Mouse (Mus musculus): ENCODE measurements around the gene Sgip1. TPM values are rescaled to one million over a fixed set of nuclear protein-coding genes. Genes with fewer than 3 reads are reported as not detected.

The Sgip1 gene
- polyA plus RNA-seq, 1 experiment = 0.35 TPM

DNA sequence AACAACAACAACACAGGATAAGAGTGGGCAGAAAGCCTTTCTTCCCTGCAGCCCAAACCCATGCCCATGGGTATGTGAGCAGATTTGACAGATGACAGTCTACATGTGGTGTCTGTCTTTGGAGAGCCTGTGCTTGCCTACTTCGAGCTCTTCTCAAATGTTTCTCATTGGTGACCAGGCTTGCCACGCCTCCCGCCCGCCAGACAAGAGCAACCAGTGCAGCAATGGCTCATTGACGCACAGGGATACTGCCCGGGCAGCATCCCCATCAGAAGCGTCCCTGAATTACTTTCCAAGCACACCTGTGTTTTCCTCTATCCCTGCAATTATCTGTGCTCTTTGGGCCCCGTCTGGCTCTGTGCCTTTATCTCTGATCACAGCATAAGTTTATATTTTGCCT lies 72.2 kb downstream of the Sgip1 start:
- no peak overlapping the region for H3K27ac ChIP-seq (ENCODE audit: insufficient read depth, low read depth, low read length)
- WGBS = 70% methylated on average over 8 of the region's 8 CpGs

DNA sequence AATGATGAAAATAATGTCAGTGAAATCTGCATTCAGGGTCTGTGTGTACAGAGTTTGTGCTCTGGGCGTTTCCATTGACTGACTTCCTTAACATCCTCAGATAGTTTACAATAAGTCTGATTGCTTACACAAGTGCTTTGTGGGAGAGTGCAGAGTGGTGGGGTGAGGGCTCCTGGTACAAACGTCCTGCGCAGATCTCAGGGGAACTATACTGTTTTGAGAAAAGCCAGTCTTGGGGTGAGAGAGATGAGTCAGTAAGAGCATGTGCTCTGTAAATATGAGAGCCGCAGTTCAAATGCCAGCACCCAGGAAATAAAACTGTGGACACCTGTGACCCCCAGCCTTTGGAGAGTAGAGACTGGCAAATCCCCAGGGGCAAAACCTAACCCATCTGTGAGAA lies 80.7 kb downstream of the Sgip1 start:
- WGBS = 55% methylated on average over 4 of the region's 4 CpGs
- Histone ChIP-seq H3K4me1 (ENCODE audit: control insufficient read depth, insufficient read depth, insufficient read length, low read length) (no peaks in the 10 kb centered on the region), H3K27ac (ENCODE audit: insufficient read depth, low read depth, low read length) (no peak overlapping the region), H3K27me3 (ENCODE audit: control insufficient read depth, insufficient read depth, low read length) (no peaks in the 10 kb centered on the region), H3K4me3 (ENCODE audit: low read depth, low read length) (no peak overlapping the region), H3K36me3 (ENCODE audit: control insufficient read depth, insufficient read depth, low read length) (no peaks in the 10 kb centered on the region)
- TF ChIP-seq CTCF (IDR thresholded peaks at IDR 0.05; ENCODE audit: extremely low read depth, insufficient read length, insufficient replicate concordance, low read depth, low read length) (no peak), POLR2A (IDR thresholded peaks at IDR 0.05; ENCODE audit: low read depth, low read length) (no peak)

More for the DNA sequence above, 72.2 kb downstream of the Sgip1 start:
- Histone ChIP-seq H3K4me1 (ENCODE audit: control insufficient read depth, insufficient read depth, insufficient read length, low read length) (no peaks in the 10 kb centered on the region), H3K36me3 (ENCODE audit: control insufficient read depth, insufficient read depth, low read length) (no peaks in the 10 kb centered on the region), H3K27me3 (ENCODE audit: control insufficient read depth, insufficient read depth, low read length) (no peaks in the 10 kb centered on the region), H3K4me3 (ENCODE audit: low read depth, low read length) (no peak overlapping the region)
- TF ChIP-seq POLR2A (IDR thresholded peaks at IDR 0.05; ENCODE audit: low read depth, low read length) = no peak
- TF ChIP-seq CTCF (IDR thresholded peaks at IDR 0.05; ENCODE audit: extremely low read depth, insufficient read length, insufficient replicate concordance, low read depth, low read length) = no peak

DNA sequence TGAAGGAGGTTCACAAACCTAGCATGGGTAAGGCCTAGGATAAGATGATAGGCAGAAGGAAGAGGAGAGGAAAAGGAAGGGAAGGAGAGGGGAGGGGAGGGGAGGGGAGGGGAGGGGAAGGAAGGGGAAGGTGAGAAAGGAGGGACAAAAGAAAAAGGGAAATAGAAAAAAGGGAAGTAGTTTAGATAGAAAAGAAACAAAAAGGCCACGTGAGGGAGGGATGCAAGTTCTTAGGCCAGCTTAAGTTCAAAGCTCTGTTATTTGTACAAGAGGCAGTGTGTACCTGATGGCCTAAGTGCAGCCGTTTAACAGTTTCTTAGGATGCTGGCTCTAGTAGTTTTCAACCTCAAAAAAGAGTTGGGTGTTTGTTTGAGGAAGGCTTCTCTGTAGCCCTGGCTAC lies 83.4 kb downstream of the Sgip1 start:
- H3K4me3 ChIP-seq (ENCODE audit: low read depth, low read length) = no peak overlapping the region
- no peak overlapping the region for H3K27ac ChIP-seq (ENCODE audit: insufficient read depth, low read depth, low read length)
- no peak for TF ChIP-seq CTCF (IDR thresholded peaks at IDR 0.05; ENCODE audit: extremely low read depth, insufficient read length, insufficient replicate concordance, low read depth, low read length)
- no peaks in the 10 kb centered on the region for H3K4me1 ChIP-seq (ENCODE audit: control insufficient read depth, insufficient read depth, insufficient read length, low read length)
- 54% methylated on average over 2 of the region's 2 CpGs for WGBS
- H3K27me3 ChIP-seq (ENCODE audit: control insufficient read depth, insufficient read depth, low read length) = no peaks in the 10 kb centered on the region
- H3K36me3 ChIP-seq (ENCODE audit: control insufficient read depth, insufficient read depth, low read length) = no peaks in the 10 kb centered on the region

DNA sequence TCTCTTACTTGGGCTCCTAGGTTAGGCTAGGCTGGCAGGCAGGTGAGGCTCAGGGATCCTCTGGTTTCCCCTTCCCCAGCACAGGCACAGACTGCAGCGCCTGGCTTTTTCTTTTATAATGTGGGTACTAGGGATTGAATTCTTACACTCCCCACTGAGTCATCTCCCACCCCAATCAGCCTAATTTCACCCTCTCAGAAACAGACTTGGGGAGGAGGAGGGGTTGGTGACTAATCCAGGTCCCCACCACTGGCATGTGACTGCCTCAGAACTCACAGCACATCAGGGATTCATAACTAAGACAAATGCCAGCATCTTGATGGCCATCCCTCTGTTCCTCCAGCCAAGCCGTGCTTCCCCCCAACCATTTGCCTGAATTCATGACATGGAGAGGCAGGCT lies 85.1 kb downstream of the Sgip1 start:
- Histone ChIP-seq H3K36me3 (ENCODE audit: control insufficient read depth, insufficient read depth, low read length) (no peaks in the 10 kb centered on the region), H3K27me3 (ENCODE audit: control insufficient read depth, insufficient read depth, low read length) (no peaks in the 10 kb centered on the region), H3K27ac (ENCODE audit: insufficient read depth, low read depth, low read length) (no peak overlapping the region), H3K4me3 (ENCODE audit: low read depth, low read length) (no peak overlapping the region), H3K4me1 (ENCODE audit: control insufficient read depth, insufficient read depth, insufficient read length, low read length) (no peaks in the 10 kb centered on the region)
- no peak for TF ChIP-seq POLR2A (IDR thresholded peaks at IDR 0.05; ENCODE audit: low read depth, low read length)
- TF ChIP-seq CTCF (IDR thresholded peaks at IDR 0.05; ENCODE audit: extremely low read depth, insufficient read length, insufficient replicate concordance, low read depth, low read length) = no peak
- 87% methylated on average over 2 of the region's 2 CpGs for WGBS

DNA sequence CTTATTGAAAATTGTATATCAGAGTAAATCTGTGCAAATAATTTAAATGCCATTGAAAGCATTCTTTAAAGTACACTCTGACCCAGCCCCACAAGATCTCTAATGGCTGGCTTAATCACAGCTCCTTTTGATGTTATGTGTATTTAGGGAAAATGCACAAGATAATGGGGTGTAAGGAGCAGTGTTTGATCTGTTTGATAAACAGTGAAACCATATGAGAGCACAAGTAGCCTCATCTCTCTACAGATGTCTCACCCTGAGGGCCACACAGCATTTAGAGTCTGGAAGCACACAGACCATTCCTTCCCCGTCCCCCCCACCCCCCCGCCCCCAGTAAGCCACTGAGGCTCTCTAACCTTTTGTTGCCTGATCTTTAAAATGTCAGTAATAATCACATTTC lies 87.4 kb downstream of the Sgip1 start:
- H3K36me3 ChIP-seq (ENCODE audit: control insufficient read depth, insufficient read depth, low read length) = no peaks in the 10 kb centered on the region
- no peak overlapping the region for H3K27ac ChIP-seq (ENCODE audit: insufficient read depth, low read depth, low read length)
- no peaks in the 10 kb centered on the region for H3K4me1 ChIP-seq (ENCODE audit: control insufficient read depth, insufficient read depth, insufficient read length, low read length)
- TF ChIP-seq CTCF (IDR thresholded peaks at IDR 0.05; ENCODE audit: extremely low read depth, insufficient read length, insufficient replicate concordance, low read depth, low read length) (no peak), POLR2A (IDR thresholded peaks at IDR 0.05; ENCODE audit: low read depth, low read length) (no peak)
- no peaks in the 10 kb centered on the region for H3K27me3 ChIP-seq (ENCODE audit: control insufficient read depth, insufficient read depth, low read length)
- 52% methylated on average over 2 of the region's 2 CpGs for WGBS
- H3K4me3 ChIP-seq (ENCODE audit: low read depth, low read length) = no peak overlapping the region

DNA sequence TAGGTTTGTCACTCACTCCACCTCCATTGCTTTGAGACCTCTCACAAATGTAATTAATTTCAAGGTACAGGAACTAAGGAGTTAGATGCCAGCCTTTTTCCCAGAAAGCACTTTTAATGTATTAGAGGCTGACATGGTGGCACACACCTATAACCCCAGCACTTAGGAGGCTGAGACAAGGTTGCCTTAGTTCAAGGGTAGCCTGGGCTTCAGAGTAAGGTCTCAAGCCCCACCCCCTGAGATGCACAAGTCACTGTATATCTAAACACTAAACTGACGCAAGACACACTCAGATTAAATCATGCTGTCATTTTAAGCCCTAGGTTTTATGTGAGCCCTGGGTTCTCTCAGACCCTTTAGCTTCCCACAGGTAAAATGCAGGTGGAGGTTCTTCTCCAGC lies 92.1 kb downstream of the Sgip1 start:
- no peaks in the 10 kb centered on the region for H3K36me3 ChIP-seq (ENCODE audit: control insufficient read depth, insufficient read depth, low read length)
- no peak for TF ChIP-seq POLR2A (IDR thresholded peaks at IDR 0.05; ENCODE audit: low read depth, low read length)
- no peak for TF ChIP-seq CTCF (IDR thresholded peaks at IDR 0.05; ENCODE audit: extremely low read depth, insufficient read length, insufficient replicate concordance, low read depth, low read length)
- 81% methylated on average over 1 of the region's 1 CpGs for WGBS
- H3K4me1 ChIP-seq (ENCODE audit: control insufficient read depth, insufficient read depth, insufficient read length, low read length) = no peaks in the 10 kb centered on the region
- no peak overlapping the region for H3K27ac ChIP-seq (ENCODE audit: insufficient read depth, low read depth, low read length)
- H3K4me3 ChIP-seq (ENCODE audit: low read depth, low read length) = no peak overlapping the region
- H3K27me3 ChIP-seq (ENCODE audit: control insufficient read depth, insufficient read depth, low read length) = no peaks in the 10 kb centered on the region

DNA sequence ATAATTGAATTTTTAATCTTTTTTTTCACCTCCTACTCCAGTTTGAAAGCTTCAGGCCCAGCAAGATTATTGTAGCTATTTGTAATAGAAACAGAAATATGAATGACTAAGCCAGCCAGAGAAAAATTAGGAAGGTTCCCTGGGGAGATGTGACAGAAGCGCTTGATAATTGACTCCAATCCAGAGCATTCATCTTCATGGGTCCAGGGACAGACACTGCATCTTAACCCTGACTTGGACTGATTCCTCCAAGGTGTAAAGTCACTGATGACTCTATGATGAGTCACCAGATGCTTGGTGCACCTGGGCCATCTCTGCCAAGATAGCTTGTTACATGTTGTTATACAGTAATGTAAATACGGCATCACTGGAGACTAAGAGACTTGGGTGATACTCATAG lies 92.6 kb downstream of the Sgip1 start:
- no peak overlapping the region for H3K27ac ChIP-seq (ENCODE audit: insufficient read depth, low read depth, low read length)
- no peaks in the 10 kb centered on the region for H3K36me3 ChIP-seq (ENCODE audit: control insufficient read depth, insufficient read depth, low read length)
- H3K4me1 ChIP-seq (ENCODE audit: control insufficient read depth, insufficient read depth, insufficient read length, low read length) = no peaks in the 10 kb centered on the region
- TF ChIP-seq POLR2A (IDR thresholded peaks at IDR 0.05; ENCODE audit: low read depth, low read length) = no peak
- no peak for TF ChIP-seq CTCF (IDR thresholded peaks at IDR 0.05; ENCODE audit: extremely low read depth, insufficient read length, insufficient replicate concordance, low read depth, low read length)
- no peak overlapping the region for H3K4me3 ChIP-seq (ENCODE audit: low read depth, low read length)
- H3K27me3 ChIP-seq (ENCODE audit: control insufficient read depth, insufficient read depth, low read length) = no peaks in the 10 kb centered on the region
- 85% methylated on average over 2 of the region's 2 CpGs for WGBS

DNA sequence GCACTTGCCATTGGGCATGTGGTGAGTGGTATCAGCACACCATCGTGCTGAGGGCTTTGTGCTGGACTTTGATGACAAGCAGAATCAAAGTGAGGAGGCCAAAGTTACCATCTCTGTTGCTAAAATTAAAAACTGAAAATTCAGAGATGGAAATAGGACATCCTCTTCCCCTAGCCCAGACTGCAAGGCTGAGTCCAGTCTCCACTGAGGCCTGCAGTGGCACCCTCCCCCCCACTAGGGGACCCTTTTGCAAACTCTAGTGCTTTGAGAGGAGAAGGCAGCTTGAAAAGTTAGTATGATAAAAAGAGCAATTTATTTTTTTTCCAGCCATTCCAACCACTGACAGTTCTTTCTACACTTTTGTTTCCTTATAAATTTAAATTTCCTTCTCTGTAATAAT lies 93.6 kb downstream of the Sgip1 start:
- Histone ChIP-seq H3K36me3 (ENCODE audit: control insufficient read depth, insufficient read depth, low read length) (no peaks in the 10 kb centered on the region), H3K4me3 (ENCODE audit: low read depth, low read length) (no peak overlapping the region), H3K4me1 (ENCODE audit: control insufficient read depth, insufficient read depth, insufficient read length, low read length) (no peaks in the 10 kb centered on the region), H3K27ac (ENCODE audit: insufficient read depth, low read depth, low read length) (no peak overlapping the region), H3K27me3 (ENCODE audit: control insufficient read depth, insufficient read depth, low read length) (no peaks in the 10 kb centered on the region)
- 69% methylated on average over 1 of the region's 1 CpGs for WGBS
- TF ChIP-seq POLR2A (IDR thresholded peaks at IDR 0.05; ENCODE audit: low read depth, low read length) (no peak), CTCF (IDR thresholded peaks at IDR 0.05; ENCODE audit: extremely low read depth, insufficient read length, insufficient replicate concordance, low read depth, low read length) (no peak)

All from small intestine, adult 2 months (tissue).